Comparison of ENCODE assay signal across 8 mouse cellular contexts in genomic region chr19:58295986-58296841, GRCm38 (mm10).
A peak's percentile ranks its signal among the peaks of the same experiment; 100 is the strongest.
DNase-seq lines count a peak whose midpoint lies in the region; ATAC-seq lines count a peak whose summit lies in the region.

No protein-coding gene starts in this region.

- H3K27ac ChIP-seq in intestine, embryonic 16.5 days (ENCODE audit: low read length) = no peak overlapping the region

- no peaks in the 10 kb centered on the region for H3K27me3 ChIP-seq in intestine, embryonic 16.5 days (replicated peaks; ENCODE audit: control insufficient read depth, insufficient read depth, low read length)

- no peaks in the 10 kb centered on the region for H3K4me1 ChIP-seq in intestine, embryonic 16.5 days (ENCODE audit: control insufficient read depth, insufficient read depth, low read length)

- H3K4me3 ChIP-seq in intestine, embryonic 16.5 days (ENCODE audit: low read length) = no peak overlapping the region

- H3K9me3 ChIP-seq in intestine, embryonic 16.5 days (ENCODE audit: control insufficient read depth, low read length) = no peaks in the 10 kb centered on the region

- ATAC-seq in frontal cortex, adult (ENCODE audit: low TSS enrichment) = peak; percentile 55
- ATAC-seq in megakaryocyte progenitor cell, adult 5-6 weeks (replicated peaks; ENCODE audit: poor library complexity) = no peak; the same call in 1 of the 2 replicates
- ATAC-seq in intestine, embryonic 16.5 days = no peak

- H3K4me2 ChIP-seq in intestine, embryonic 16.5 days (ENCODE audit: low read depth, low read length) = no peak overlapping the region

- no peak overlapping the region for H3K9ac ChIP-seq in intestine, embryonic 16.5 days (ENCODE audit: low read depth, low read length)

- H3K36me3 ChIP-seq in intestine, embryonic 16.5 days (ENCODE audit: control insufficient read depth, insufficient read depth, low read length) = no peaks in the 10 kb centered on the region

- WGBS in intestine, embryonic 16.5 days = 81% methylated on average over 14 of the region's 14 CpGs

- intact Hi-C loops in gastrocnemius, postnatal 14 days (cut with DNase I; ENCODE audit: low total_unique reads) = no loop called here
- intact Hi-C loops in left cerebral cortex, postnatal 14 days (cut with DNase I) = no loop called here

- DNase-seq in frontal cortex, postnatal 25 days (ENCODE audit: low spot score in 2 of 2) = no peak
- DNase-seq in cerebellum, adult 11-12 months = peak; percentile 95
- peak; percentile 76 for DNase-seq in gastrocnemius, postnatal 14 days
- DNase-seq in left cerebral cortex, postnatal 14 days (ENCODE audit: low spot score in 2 of 2) = peak; percentile 26 to 66
- no peak for DNase-seq in kidney, postnatal 10 days

Comparison
In these comparisons a context has a peak if more than half of its experiments do, and no peak if none do; other contexts are left out.
1. DNase-seq: peak in cerebellum, adult 11-12 months (single experiment), gastrocnemius, postnatal 14 days (single experiment) and left cerebral cortex, postnatal 14 days (2 of 2); none in frontal cortex, postnatal 25 days (0 of 2) and kidney, postnatal 10 days (single experiment).